Mouse (Mus musculus): ENCODE data around the gene Filip1l. TPM values are rescaled to one million over a fixed set of nuclear protein-coding genes. Genes with fewer than 3 reads are reported as not detected.

Filip1l gene
- total and polyA plus RNA-seq, 2 experiments from 2014 or later: 1.3 to 1.7 TPM

DNA sequence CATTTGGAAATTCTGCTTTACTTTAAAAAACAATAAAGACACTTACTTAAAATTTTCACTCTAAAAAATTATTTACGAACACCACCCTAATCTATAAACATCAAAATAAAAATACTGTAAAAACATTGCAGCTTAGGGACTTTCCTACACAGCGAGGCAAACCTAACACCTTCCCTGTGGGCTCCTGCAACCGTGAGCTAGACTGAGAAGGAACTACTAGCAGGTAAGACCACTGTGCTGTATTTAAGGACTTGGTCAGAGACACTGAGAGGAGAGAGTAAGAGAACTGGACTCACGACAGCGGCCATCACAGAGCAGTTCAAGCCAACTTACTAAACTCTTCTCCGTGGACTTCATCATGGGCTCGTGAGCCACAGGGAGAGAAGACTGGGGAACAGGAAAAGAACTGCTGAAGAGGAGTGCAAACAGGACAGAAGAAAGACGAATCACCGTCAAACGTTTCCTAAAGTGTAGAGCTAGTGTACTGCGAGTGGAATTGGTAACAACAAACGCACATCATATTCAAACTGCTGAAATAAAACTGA, 117.5 kb downstream of the Filip1l start:
- H3K4me2 ChIP-seq (ENCODE audit: low read depth): no peak overlapping the region
- no peaks in the 10 kb centered on the region for H3K27me3 ChIP-seq (ENCODE audit: insufficient read depth, low read length)
- no peaks in the 10 kb centered on the region for H3K4me1 ChIP-seq (ENCODE audit: insufficient read depth)
- ATAC-seq (no peak), DNase-seq (no peak)
- H3K27ac ChIP-seq (ENCODE audit: low read depth, low read length): no peak overlapping the region
- no peaks in the 10 kb centered on the region for H3K9me3 ChIP-seq (ENCODE audit: low read length)
- H3K4me3 ChIP-seq (ENCODE audit: low read depth, low read length): no peak overlapping the region
- no peak overlapping the region for H3K9ac ChIP-seq
- H3K36me3 ChIP-seq (ENCODE audit: insufficient read depth): no peaks in the 10 kb centered on the region
- 94% methylated on average over 12 of the region's 12 CpGs for WGBS
- TF ChIP-seq CTCF (IDR thresholded peaks at IDR 0.05; ENCODE audit: low read depth): no peak

DNA sequence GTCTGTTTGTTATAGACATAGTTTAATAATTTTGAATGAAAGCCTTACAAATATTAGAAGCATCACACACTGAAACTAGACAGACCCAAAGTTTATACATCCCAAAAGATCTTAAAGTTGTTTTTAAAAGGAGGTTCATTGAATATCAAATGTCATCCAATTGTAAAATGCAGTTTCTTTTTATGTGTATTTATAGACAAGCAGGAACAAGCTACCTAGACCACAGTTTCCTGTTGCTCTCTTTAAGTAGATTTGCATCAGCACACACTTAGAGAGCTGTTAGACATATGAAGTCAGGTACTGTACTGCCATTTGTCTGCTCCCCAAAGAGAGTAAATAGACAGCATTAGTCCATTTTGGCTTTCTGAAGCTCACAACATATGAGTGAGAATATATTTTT, 118.2 kb downstream of the Filip1l start:
- no peak overlapping the region for H3K9ac ChIP-seq
- no peaks in the 10 kb centered on the region for H3K4me1 ChIP-seq (ENCODE audit: insufficient read depth)
- no peak overlapping the region for H3K4me2 ChIP-seq (ENCODE audit: low read depth)
- no peak for TF ChIP-seq CTCF (IDR thresholded peaks at IDR 0.05; ENCODE audit: low read depth)
- no peak overlapping the region for H3K27ac ChIP-seq (ENCODE audit: low read depth, low read length)
- H3K4me3 ChIP-seq (ENCODE audit: low read depth, low read length): no peak overlapping the region
- H3K36me3 ChIP-seq (ENCODE audit: insufficient read depth): no peaks in the 10 kb centered on the region
- DNase-seq: no peak
- ATAC-seq: no peak
- no peaks in the 10 kb centered on the region for H3K9me3 ChIP-seq (ENCODE audit: low read length)
- no peaks in the 10 kb centered on the region for H3K27me3 ChIP-seq (ENCODE audit: insufficient read depth, low read length)

DNA sequence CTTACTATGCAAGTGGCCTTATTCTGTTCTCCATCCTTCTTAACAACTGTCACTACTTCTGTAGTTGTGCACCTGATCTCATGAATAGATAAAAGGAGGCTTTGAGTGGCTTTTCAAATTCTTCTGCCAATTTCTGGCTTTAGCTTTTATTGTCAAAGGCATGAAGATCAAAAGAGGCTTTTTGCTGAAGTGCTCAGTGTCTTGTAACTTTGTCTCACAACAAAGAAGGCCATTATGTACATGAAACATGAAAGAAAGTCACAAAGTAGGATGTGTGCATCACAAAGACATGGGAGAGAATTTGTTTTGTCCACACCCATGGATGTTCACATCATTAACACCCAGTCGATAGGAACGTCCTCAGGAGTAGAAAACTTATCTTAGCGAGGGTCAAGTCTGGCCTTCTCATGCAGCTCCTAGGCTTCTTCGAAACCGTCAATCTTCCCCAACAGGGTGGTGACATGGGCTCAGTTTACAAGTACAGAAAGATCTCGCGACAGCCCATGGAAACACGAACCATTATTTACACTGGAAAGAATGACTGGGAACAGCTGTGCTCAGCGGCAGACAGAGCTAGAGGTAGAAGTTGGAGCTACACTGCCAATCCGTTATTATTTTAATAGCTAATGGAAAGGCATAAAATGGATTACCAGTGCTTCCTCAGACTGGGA, 120.7 kb downstream of the Filip1l start:
- H3K4me1 ChIP-seq (ENCODE audit: insufficient read depth): no peaks in the 10 kb centered on the region
- no peak for DNase-seq
- H3K9me3 ChIP-seq (ENCODE audit: low read length): no peaks in the 10 kb centered on the region
- no peak for ATAC-seq
- H3K9ac ChIP-seq: no peak overlapping the region
- H3K27me3 ChIP-seq (ENCODE audit: insufficient read depth, low read length): no peaks in the 10 kb centered on the region
- H3K4me3 ChIP-seq (ENCODE audit: low read depth, low read length): no peak overlapping the region
- H3K36me3 ChIP-seq (ENCODE audit: insufficient read depth): no peaks in the 10 kb centered on the region
- 71% methylated on average over 10 of the region's 10 CpGs for WGBS
- H3K4me2 ChIP-seq (ENCODE audit: low read depth): no peak overlapping the region
- no peak overlapping the region for H3K27ac ChIP-seq (ENCODE audit: low read depth, low read length)
- TF ChIP-seq CTCF (IDR thresholded peaks at IDR 0.05; ENCODE audit: low read depth): no peak

- H3K4me2 ChIP-seq (ENCODE audit: low read depth): no peak overlapping the region
- ATAC-seq: no peak
- no peaks in the 10 kb centered on the region for H3K36me3 ChIP-seq (ENCODE audit: insufficient read depth)
- no peak overlapping the region for H3K9ac ChIP-seq
- no peak overlapping the region for H3K4me3 ChIP-seq (ENCODE audit: low read depth, low read length)
- no peaks in the 10 kb centered on the region for H3K9me3 ChIP-seq (ENCODE audit: low read length)
- TF ChIP-seq CTCF (IDR thresholded peaks at IDR 0.05; ENCODE audit: low read depth): no peak
- WGBS: 88% methylated on average over 2 of the region's 2 CpGs
- no peak for DNase-seq
- no peaks in the 10 kb centered on the region for H3K27me3 ChIP-seq (ENCODE audit: insufficient read depth, low read length)
- no peaks in the 10 kb centered on the region for H3K4me1 ChIP-seq (ENCODE audit: insufficient read depth)
- no peak overlapping the region for H3K27ac ChIP-seq (ENCODE audit: low read depth, low read length)
Observed at GRCm38 (mm10) chr16:57478451-57478850, 125.6 kb downstream of the Filip1l start.

DNA sequence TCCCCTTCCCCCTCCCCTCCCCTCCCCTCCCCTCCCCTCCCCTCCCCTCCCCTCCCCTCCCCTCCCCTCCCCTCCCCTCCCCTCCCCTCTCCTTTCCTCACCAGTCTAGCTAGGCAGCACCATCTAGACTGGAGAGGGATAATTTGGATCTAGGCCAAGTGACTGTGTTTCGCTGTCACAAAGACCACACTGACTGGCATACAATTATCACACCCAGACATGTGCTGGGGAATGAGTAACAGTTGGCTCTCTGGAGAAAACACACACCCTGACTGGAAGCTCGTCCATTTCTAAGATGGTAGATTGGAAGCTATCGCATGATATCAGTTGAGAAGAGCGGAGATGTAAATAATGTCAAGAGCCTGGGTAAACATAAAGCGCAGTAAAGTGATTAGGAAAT, 126.9 kb downstream of the Filip1l start:
- Histone ChIP-seq H3K4me2 (ENCODE audit: low read depth) (no peak overlapping the region), H3K27me3 (ENCODE audit: insufficient read depth, low read length) (no peaks in the 10 kb centered on the region), H3K4me1 (ENCODE audit: insufficient read depth) (no peaks in the 10 kb centered on the region), H3K27ac (ENCODE audit: low read depth, low read length) (no peak overlapping the region), H3K9ac (no peak overlapping the region), H3K36me3 (ENCODE audit: insufficient read depth) (no peaks in the 10 kb centered on the region), H3K9me3 (ENCODE audit: low read length) (no peaks in the 10 kb centered on the region), H3K4me3 (ENCODE audit: low read depth, low read length) (no peak overlapping the region)
- 38% methylated on average over 5 of the region's 5 CpGs for WGBS
- TF ChIP-seq CTCF (IDR thresholded peaks at IDR 0.05; ENCODE audit: low read depth): no peak
- DNase-seq (peak; percentile 55), ATAC-seq (peak; percentile 93)

DNA sequence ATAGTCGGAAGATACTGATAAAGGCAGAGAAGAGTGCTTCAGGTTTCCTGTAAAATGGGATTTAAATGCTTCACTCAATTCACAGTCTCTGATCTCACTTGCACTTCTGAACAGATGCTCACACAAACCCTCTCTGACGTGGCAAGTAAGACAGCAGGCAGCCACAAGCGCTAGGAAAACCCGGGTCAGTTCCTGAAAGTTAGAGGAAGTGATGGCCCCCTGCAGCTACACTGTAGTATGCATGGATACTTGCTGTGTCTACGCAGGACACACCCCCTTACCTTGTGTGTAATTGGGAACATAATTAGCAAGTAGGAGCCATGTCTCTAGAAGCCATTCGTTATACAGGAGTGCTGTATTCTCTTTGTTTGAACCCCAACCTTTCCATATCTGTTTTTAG, 129.4 kb downstream of the Filip1l start:
- no peak for TF ChIP-seq CTCF (IDR thresholded peaks at IDR 0.05; ENCODE audit: low read depth)
- ATAC-seq: no peak
- H3K9me3 ChIP-seq (ENCODE audit: low read length): no peaks in the 10 kb centered on the region
- no peaks in the 10 kb centered on the region for H3K4me1 ChIP-seq (ENCODE audit: insufficient read depth)
- no peak overlapping the region for H3K4me3 ChIP-seq (ENCODE audit: low read depth, low read length)
- no peak overlapping the region for H3K4me2 ChIP-seq (ENCODE audit: low read depth)
- H3K27me3 ChIP-seq (ENCODE audit: insufficient read depth, low read length): no peaks in the 10 kb centered on the region
- H3K36me3 ChIP-seq (ENCODE audit: insufficient read depth): no peaks in the 10 kb centered on the region
- no peak overlapping the region for H3K9ac ChIP-seq
- DNase-seq: no peak
- WGBS: 49% methylated on average over 6 of the region's 6 CpGs
- no peak overlapping the region for H3K27ac ChIP-seq (ENCODE audit: low read depth, low read length)

DNA sequence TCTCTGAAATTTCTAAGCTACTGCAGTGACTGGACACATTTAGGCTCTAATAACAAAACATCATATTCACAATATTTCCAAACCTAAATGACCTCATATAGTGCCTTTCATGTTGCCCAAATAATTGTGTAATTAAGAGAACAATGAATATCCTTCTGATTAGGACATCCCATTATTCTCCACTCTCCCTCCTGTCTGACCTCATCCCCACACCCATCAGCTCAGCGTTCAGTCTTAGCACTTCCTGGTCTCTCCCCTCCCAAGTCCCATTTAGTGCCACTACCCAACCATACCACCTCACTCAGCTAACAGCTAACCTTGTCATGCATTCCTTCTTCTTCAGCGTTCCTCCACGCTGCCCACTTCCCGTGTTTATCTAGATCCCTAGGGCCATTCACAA, 130.0 kb downstream of the Filip1l start:
- no peak overlapping the region for H3K4me3 ChIP-seq (ENCODE audit: low read depth, low read length)
- no peaks in the 10 kb centered on the region for H3K36me3 ChIP-seq (ENCODE audit: insufficient read depth)
- WGBS: 75% methylated on average over 4 of the region's 4 CpGs
- H3K27ac ChIP-seq (ENCODE audit: low read depth, low read length): no peak overlapping the region
- no peaks in the 10 kb centered on the region for H3K27me3 ChIP-seq (ENCODE audit: insufficient read depth, low read length)
- no peak for ATAC-seq
- H3K4me2 ChIP-seq (ENCODE audit: low read depth): no peak overlapping the region
- H3K4me1 ChIP-seq (ENCODE audit: insufficient read depth): no peaks in the 10 kb centered on the region
- no peak for DNase-seq
- TF ChIP-seq CTCF (IDR thresholded peaks at IDR 0.05; ENCODE audit: low read depth): no peak
- H3K9me3 ChIP-seq (ENCODE audit: low read length): no peaks in the 10 kb centered on the region
- no peak overlapping the region for H3K9ac ChIP-seq
